Mouse (Mus musculus): Measurements from ENCODE around the gene Morn1.

Gene Morn1

GRCm38 (mm10) chr4:155148910-155149698 lies 62.7 kb downstream of the Morn1 start:
- Histone ChIP-seq H3K36me3 (ENCODE audit: control insufficient read depth, insufficient read depth, low read length, poor library complexity, severe bottlenecking) (no peaks in the 10 kb centered on the region), H3K27me3 (ENCODE audit: control insufficient read depth, insufficient read depth, low read length, poor library complexity, severe bottlenecking) (no peaks in the 10 kb centered on the region)
- no peak for DNase-seq (ENCODE audit: low read depth, low spot score)

DNA sequence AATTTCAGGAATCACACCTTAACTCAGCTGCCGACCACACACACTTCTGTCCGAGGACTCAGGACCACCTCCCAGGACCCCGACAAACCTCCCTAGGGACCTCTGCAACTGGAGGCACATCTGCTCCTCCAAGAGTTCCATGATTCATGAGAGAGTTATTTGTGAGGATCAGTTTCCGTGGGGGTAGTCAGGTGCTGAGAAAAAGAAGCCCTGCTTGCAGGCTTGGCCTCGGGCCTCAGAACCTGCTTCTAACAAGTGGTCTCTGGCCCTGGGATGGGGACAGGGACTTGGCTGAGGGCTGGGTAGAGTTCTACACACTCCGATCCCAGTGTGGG lies 63.5 kb downstream of the Morn1 start:
- DNase-seq (ENCODE audit: low read depth, low spot score) = no peak
- H3K27me3 ChIP-seq (ENCODE audit: control insufficient read depth, insufficient read depth, low read length, poor library complexity, severe bottlenecking) = no peaks in the 10 kb centered on the region
- no peaks in the 10 kb centered on the region for H3K36me3 ChIP-seq (ENCODE audit: control insufficient read depth, insufficient read depth, low read length, poor library complexity, severe bottlenecking)

DNA sequence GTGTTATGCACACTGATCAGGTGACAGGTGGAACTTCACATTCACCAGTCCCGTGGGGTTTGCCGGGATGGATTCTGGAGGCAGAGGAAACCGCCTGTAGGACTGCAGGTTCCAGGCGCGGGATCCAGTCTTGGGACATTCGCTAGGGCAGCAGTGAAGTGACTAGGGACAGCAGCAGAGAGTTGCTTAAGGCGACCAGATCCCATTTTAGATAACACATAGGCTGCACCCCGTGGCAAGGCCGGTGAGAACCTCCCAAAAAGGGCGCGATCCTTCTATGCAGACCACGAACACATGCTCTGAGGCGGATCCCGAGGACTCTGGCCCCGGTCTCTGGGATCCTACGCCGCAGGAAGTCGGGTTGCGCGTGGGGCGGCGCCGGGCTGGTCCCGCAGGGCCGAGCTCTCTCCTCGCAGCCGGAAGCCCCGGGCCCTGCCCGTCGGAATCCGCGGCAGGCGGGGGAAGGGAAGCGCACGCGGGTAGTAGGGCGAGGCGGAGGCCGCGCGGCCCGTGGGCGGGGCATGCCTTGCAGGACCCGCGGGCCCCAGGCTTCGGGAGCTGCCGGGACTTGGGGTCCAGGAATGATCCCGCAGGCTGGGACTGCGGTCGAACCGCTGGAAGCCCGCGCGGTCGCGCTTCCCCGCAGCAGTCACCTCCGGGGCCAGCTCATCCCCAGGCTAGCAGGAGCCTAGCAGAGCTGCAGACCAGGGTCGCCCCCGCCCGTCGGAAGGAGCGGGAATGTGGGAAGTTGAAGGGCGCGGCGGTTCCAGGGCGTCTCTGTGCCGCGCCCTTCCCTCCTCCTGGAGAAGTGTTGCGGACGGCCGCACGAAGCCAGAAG lies 64.1 kb downstream of the Morn1 start:
- Histone ChIP-seq H3K27me3 (ENCODE audit: control insufficient read depth, insufficient read depth, low read length, poor library complexity, severe bottlenecking) (no peaks in the 10 kb centered on the region), H3K36me3 (ENCODE audit: control insufficient read depth, insufficient read depth, low read length, poor library complexity, severe bottlenecking) (peaks cover under 1% of the 10 kb centered on the region; the same call in 1 of the 2 replicates)
- DNase-seq (ENCODE audit: low read depth, low spot score) = peak; percentile 67

DNA sequence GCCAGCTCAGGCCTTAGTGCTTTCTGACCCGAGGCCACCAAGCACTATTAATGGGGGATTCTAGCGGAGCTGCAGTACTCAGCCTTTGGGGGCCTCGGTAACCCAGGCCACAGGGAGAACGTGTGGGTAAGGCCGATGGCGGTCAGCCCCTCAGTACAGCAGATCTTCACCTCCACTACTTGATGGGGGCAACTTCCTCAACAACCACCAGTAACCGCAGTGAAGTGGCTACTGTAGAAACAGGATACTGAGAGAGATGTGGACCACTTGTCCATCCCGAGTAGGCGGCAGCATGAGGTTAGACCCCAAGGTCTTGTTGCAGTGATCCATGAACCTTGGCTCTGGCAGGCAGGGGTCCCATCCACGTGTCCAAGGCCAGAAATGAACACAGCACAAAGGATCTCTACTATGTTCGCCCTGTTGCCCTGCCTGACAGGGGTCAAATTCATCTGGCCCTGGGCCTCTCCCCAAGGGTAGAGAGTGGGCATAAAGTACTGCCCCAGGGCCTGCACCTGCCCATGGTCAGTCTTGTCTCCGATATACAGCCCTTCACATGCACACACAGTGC lies 64.9 kb downstream of the Morn1 start:
- H3K27me3 ChIP-seq (ENCODE audit: control insufficient read depth, insufficient read depth, low read length, poor library complexity, severe bottlenecking) = no peaks in the 10 kb centered on the region
- H3K36me3 ChIP-seq (ENCODE audit: control insufficient read depth, insufficient read depth, low read length, poor library complexity, severe bottlenecking) = peaks cover 3% of the 10 kb centered on the region; the same call in 1 of the 2 replicates
- DNase-seq (ENCODE audit: low read depth, low spot score) = peak; percentile 18

DNA sequence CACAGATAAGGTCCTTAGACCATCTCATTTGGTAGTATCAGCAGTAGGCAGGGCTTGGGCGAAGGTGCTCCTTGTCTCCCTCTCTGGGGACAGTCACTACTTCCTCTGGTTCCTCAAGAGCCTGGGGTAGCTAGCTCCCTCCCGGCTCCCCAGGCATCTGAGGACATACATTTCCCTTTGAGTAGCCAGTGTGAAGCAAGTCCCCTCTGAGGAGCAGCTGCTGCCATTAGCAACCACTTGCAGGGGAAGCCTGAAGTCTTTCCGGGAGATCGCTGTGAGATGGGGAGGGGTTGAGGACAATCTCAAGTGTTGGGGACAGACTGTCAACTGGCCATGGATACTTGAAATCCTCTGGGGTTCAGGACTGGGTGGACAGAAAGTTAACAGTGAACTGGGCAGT lies 65.5 kb downstream of the Morn1 start:
- H3K36me3 ChIP-seq (ENCODE audit: control insufficient read depth, insufficient read depth, low read length, poor library complexity, severe bottlenecking) = peaks cover 3% of the 10 kb centered on the region; the same call in 1 of the 2 replicates
- no peak for DNase-seq (ENCODE audit: low read depth, low spot score)
- no peaks in the 10 kb centered on the region for H3K27me3 ChIP-seq (ENCODE audit: control insufficient read depth, insufficient read depth, low read length, poor library complexity, severe bottlenecking)

DNA sequence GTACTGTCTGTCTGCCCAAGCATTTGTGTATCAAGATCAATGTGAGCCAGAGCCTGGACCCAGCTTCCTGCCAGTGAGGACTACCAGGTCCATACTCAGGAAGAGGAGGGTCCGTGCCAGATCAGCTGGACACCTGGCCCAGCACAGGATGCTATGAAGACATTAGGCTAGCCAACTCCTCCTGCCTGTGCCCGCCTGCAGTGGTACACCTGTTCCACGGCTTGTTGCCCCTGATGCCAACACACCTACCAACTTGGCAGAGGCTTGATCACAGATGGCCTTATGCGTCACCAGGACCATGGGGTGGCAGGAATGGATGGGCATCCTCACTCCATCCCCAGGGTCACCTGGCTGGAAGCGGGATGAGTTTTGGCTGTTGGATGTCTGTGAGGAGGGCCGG lies 66.1 kb downstream of the Morn1 start:
- Histone ChIP-seq H3K27me3 (ENCODE audit: control insufficient read depth, insufficient read depth, low read length, poor library complexity, severe bottlenecking) (no peaks in the 10 kb centered on the region), H3K36me3 (ENCODE audit: control insufficient read depth, insufficient read depth, low read length, poor library complexity, severe bottlenecking) (peaks cover 3% of the 10 kb centered on the region; the same call in 1 of the 2 replicates)
- no peak for DNase-seq (ENCODE audit: low read depth, low spot score)

DNA sequence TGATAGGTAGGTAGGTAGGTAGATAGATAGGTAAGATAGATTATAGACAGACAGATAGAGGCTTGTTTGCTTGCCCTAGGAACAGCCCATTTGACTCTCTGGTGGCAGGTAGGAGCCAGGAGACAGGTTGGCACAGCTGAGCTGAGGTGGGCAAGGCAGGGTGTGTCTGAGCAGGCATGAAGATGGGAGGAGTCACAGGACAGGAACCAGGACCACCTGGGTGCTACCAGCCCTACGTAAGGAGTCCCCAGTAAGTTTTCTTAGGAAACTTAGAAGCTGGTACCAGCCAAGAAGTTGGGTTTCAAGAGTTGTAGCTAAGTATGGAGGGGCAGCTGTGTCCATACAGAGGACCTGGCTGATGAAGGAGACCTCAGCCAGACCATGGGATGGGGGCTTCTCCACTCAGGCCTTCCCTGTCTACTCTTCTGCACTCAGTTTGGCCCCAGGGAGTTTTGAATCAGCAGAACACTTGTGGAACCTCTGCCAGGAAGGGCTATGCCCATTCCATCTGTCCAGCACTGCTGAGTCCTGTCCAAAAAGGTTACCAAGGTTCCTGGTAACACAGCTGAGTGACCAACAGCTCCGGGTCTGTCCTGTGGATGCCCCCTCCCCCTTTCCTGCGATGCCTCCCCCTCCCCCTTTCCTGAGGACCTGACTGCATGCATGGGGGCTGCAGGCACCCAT lies 67.2 kb downstream of the Morn1 start:
- Histone ChIP-seq H3K36me3 (ENCODE audit: control insufficient read depth, insufficient read depth, low read length, poor library complexity, severe bottlenecking) (peaks cover 3% of the 10 kb centered on the region; the same call in 1 of the 2 replicates), H3K27me3 (ENCODE audit: control insufficient read depth, insufficient read depth, low read length, poor library complexity, severe bottlenecking) (no peaks in the 10 kb centered on the region)
- no peak for DNase-seq (ENCODE audit: low read depth, low spot score)

DNA sequence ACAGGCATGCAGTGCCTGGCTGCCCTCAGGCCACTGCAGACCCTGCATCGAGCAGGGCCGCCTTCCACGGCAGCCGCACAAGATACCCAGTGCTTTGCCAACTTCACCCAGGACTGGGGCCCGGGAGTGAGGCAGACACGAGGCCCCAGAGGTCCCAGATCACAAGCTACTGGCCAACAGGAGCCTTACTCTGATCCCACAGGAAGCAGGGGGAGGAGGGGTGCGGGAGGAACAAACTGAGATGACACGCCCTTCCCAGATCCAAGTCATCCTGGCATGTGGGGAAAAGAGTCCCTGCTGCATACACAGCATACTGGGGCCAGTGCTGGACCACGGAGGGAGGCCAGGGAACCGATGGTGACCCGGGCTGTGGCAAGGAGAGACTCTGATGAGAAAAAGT lies 68.6 kb downstream of the Morn1 start:
- H3K36me3 ChIP-seq (ENCODE audit: control insufficient read depth, insufficient read depth, low read length, poor library complexity, severe bottlenecking) = peaks cover 4% of the 10 kb centered on the region; the same call in 1 of the 2 replicates
- no peak for DNase-seq (ENCODE audit: low read depth, low spot score)

GRCm38 (mm10) chr4:155156734-155157133 lies 70.4 kb downstream of the Morn1 start:
- DNase-seq (ENCODE audit: low read depth, low spot score) = no peak
- H3K27me3 ChIP-seq (ENCODE audit: control insufficient read depth, insufficient read depth, low read length, poor library complexity, severe bottlenecking) = no peaks in the 10 kb centered on the region
- H3K36me3 ChIP-seq (ENCODE audit: control insufficient read depth, insufficient read depth, low read length, poor library complexity, severe bottlenecking) = peaks cover 4% of the 10 kb centered on the region; the same call in 1 of the 2 replicates

More for the DNA sequence above, 68.6 kb downstream of the Morn1 start:
- no peaks in the 10 kb centered on the region for H3K27me3 ChIP-seq (ENCODE audit: control insufficient read depth, insufficient read depth, low read length, poor library complexity, severe bottlenecking)

- Histone ChIP-seq H3K36me3 (ENCODE audit: control insufficient read depth, insufficient read depth, low read length, poor library complexity, severe bottlenecking) (peaks cover 4% of the 10 kb centered on the region; the same call in 1 of the 2 replicates), H3K27me3 (ENCODE audit: control insufficient read depth, insufficient read depth, low read length, poor library complexity, severe bottlenecking) (no peaks in the 10 kb centered on the region)
- DNase-seq (ENCODE audit: low read depth, low spot score) = no peak
These were observed 71.6 kb downstream of the Morn1 start for GRCm38 (mm10) chr4:155157871-155158542.

DNA sequence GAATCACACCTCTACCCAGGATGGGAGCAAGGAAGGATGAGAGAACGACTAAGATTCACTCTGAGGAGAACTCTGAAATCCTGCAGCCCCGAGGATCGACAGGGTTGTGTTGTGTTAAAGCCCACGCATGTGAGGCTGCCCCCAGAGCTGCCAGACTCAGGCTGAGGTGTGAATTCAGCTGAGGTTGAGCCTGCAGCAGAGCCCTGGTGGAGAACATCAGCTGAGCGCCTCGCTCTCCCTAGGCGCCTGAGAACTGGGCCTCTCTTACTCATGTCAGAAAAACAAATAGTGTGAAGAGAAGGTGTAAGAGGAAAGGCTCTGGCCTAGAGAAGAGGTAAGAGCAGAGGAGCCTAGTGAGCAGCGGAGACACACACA lies 72.2 kb downstream of the Morn1 start:
- H3K36me3 ChIP-seq (ENCODE audit: control insufficient read depth, insufficient read depth, low read length, poor library complexity, severe bottlenecking) = peaks cover 4% of the 10 kb centered on the region; the same call in 1 of the 2 replicates
- DNase-seq (ENCODE audit: low read depth, low spot score) = no peak
- no peaks in the 10 kb centered on the region for H3K27me3 ChIP-seq (ENCODE audit: control insufficient read depth, insufficient read depth, low read length, poor library complexity, severe bottlenecking)

- peak; percentile 77 for DNase-seq (ENCODE audit: low read depth, low spot score)
- no peaks in the 10 kb centered on the region for H3K27me3 ChIP-seq (ENCODE audit: control insufficient read depth, insufficient read depth, low read length, poor library complexity, severe bottlenecking)
- H3K36me3 ChIP-seq (ENCODE audit: control insufficient read depth, insufficient read depth, low read length, poor library complexity, severe bottlenecking) = peaks cover 2% of the 10 kb centered on the region; the same call in 1 of the 2 replicates
These were observed 76.3 kb downstream of the Morn1 start for GRCm38 (mm10) chr4:155162433-155163319.

DNA sequence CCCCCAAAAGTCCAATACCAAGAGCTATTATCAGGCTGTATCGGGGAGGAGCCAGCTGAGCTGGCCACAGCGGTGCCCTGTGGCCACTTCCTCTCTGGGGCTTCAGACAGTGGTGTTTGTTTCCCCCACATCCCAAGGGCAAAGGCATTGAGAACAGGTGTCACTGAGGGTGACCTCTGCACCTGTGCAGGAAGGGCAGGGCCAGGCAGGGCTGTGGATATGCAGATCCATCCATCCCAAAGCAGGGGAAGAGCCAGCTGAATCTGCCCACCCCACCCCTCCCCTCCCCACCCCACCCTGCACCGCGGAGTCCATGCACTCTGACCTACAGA lies 76.9 kb downstream of the Morn1 start:
- no peaks in the 10 kb centered on the region for H3K27me3 ChIP-seq (ENCODE audit: control insufficient read depth, insufficient read depth, low read length, poor library complexity, severe bottlenecking)
- H3K36me3 ChIP-seq (ENCODE audit: control insufficient read depth, insufficient read depth, low read length, poor library complexity, severe bottlenecking) = 0 out of 2 replicates have a peak, but pooled peaks cover 2% of the 10 kb centered on the region
- DNase-seq (ENCODE audit: low read depth, low spot score) = peak; percentile 21
